Mouse (Mus musculus) hindbrain, embryonic 13.5 days (tissue): ENCODE measurements around the gene Gna12. TPM values are rescaled to one million over a fixed set of nuclear protein-coding genes. Genes with fewer than 3 reads are reported as not detected.

Experiments
- ATAC-seq: fragments of 200-750 bp; cut with Nextera tagmentation; 2 replicates; pipeline ENCODE4 v1.8.0; 2017; ENCODE audit warnings: moderate TSS enrichment; ENCODE audit not compliant: low FRiP score
- H3K27ac ChIP-seq: fragments of 300-500 bp; sonication (generic); 2 replicates; pipeline ENCODE4 v1.5.1; 2015; ENCODE audit warnings: inconsistent platforms, mild to moderate bottlenecking, moderate library complexity
- H3K27me3 ChIP-seq: fragments of 300-500 bp; sonication (generic); 2 replicates; pipeline ENCODE4 v1.6.1; 2015; ENCODE audit warnings: mild to moderate bottlenecking, inconsistent platforms
- H3K36me3 ChIP-seq: fragments of 300-500 bp; sonication (generic); 2 replicates; pipeline ENCODE4 v1.6.1; 2015; ENCODE audit warnings: mild to moderate bottlenecking, inconsistent platforms
- H3K4me1 ChIP-seq: fragments of 300-500 bp; sonication (generic); replicated peaks from 2 replicates; pipeline ENCODE4 v1.6.1; 2015; ENCODE audit warnings: inconsistent platforms
- H3K4me2 ChIP-seq: fragments of 300-500 bp; sonication (generic); 2 replicates; pipeline ENCODE4 v1.6.1; 2015; ENCODE audit warnings: inconsistent platforms, mild to moderate bottlenecking, moderate library complexity
- H3K4me3 ChIP-seq: fragments of 300-500 bp; sonication (generic); 2 replicates; pipeline ENCODE4 v1.5.1; 2015; ENCODE audit warnings: mild to moderate bottlenecking, inconsistent platforms
- H3K9ac ChIP-seq: fragments of 300-500 bp; sonication (generic); 2 replicates; pipeline ENCODE4 v1.6.1; 2015; ENCODE audit warnings: mild to moderate bottlenecking, inconsistent platforms
- H3K9me3 ChIP-seq: fragments of 300-500 bp; sonication (generic); 2 replicates; pipeline ENCODE4 v1.6.1; 2016; ENCODE audit warnings: inconsistent platforms
- WGBS: fragments of 180-500 bp; shearing (Covaris S2); methylation state at CpG from one replicate; pipeline ENCODE4 v1.1.7; 2015; 5-methylcytosine and 5-hydroxymethylcytosine counted together
- polyA plus RNA-seq: library from polyadenylated mRNA; unstranded; fragments of >200 nt; fragmentation: Nextera tagmentation; extraction: Ambion mirVana; gene quantifications from 2 replicates; pipeline ENCODE4 v1.2.1, GENCODE M21; 2015

Gene Gna12
- polyA plus RNA-seq, 1 experiment from 2014 or later = 12.1 TPM

GRCm38 (mm10) chr5:140854700-140855099 is 24.5 kb upstream of the Gna12 start:
- WGBS = 81% methylated on average over 4 of the region's 4 CpGs

GRCm38 (mm10) chr5:140853723-140854122 is 23.5 kb upstream of the Gna12 start:
- Histone ChIP-seq H3K4me3 (no peak overlapping the region), H3K36me3 (no peaks in the 10 kb centered on the region), H3K9me3 (no peaks in the 10 kb centered on the region; the same call in 1 of the 2 replicates), H3K4me2 (no peak overlapping the region), H3K27me3 (no peaks in the 10 kb centered on the region), H3K9ac (no peak overlapping the region), H3K27ac (no peak overlapping the region), H3K4me1 (peaks cover 8% of the 10 kb centered on the region)
- WGBS = 81% methylated on average over 5 of the region's 5 CpGs
- no peak for ATAC-seq

More at GRCm38 (mm10) chr5:140854700-140855099, 24.5 kb upstream of the Gna12 start:
- no peak for ATAC-seq
- Histone ChIP-seq H3K27me3 (no peaks in the 10 kb centered on the region), H3K27ac (no peak overlapping the region), H3K9ac (no peak overlapping the region), H3K4me1 (peaks cover 8% of the 10 kb centered on the region), H3K4me2 (no peak overlapping the region), H3K36me3 (no peaks in the 10 kb centered on the region), H3K4me3 (no peak overlapping the region), H3K9me3 (no peaks in the 10 kb centered on the region; the same call in 1 of the 2 replicates)

GRCm38 (mm10) chr5:140852435-140852996 is 22.3 kb upstream of the Gna12 start:
- H3K36me3 ChIP-seq = no peaks in the 10 kb centered on the region
- H3K4me2 ChIP-seq = no peak overlapping the region
- no peaks in the 10 kb centered on the region; the same call in 1 of the 2 replicates for H3K9me3 ChIP-seq
- H3K27ac ChIP-seq = no peak overlapping the region
- no peaks in the 10 kb centered on the region for H3K27me3 ChIP-seq
- peaks cover 9% of the 10 kb centered on the region for H3K4me1 ChIP-seq
- no peak overlapping the region for H3K4me3 ChIP-seq
- no peak overlapping the region for H3K9ac ChIP-seq
- 78% methylated on average over 12 of the region's 12 CpGs for WGBS
- ATAC-seq = no peak

- Histone ChIP-seq H3K4me3 (no peak overlapping the region), H3K27ac (peak overlapping the region; percentile 72; the same call in 1 of the 2 replicates), H3K36me3 (no peaks in the 10 kb centered on the region), H3K9me3 (no peaks in the 10 kb centered on the region; the same call in 1 of the 2 replicates), H3K4me2 (no peak overlapping the region), H3K4me1 (peaks cover 3% of the 10 kb centered on the region; the same call in 1 of the 2 replicates), H3K27me3 (0 out of 2 replicates have a peak, but pooled peaks cover 5% of the 10 kb centered on the region), H3K9ac (no peak overlapping the region)
- WGBS = 6% methylated on average over 5 of the region's 5 CpGs
- peak; percentile 54 for ATAC-seq
These were observed 17.1 kb upstream of the Gna12 start for GRCm38 (mm10) chr5:140847300-140847729.

- Histone ChIP-seq H3K27ac (no peak overlapping the region), H3K4me1 (no peaks in the 10 kb centered on the region), H3K36me3 (no peaks in the 10 kb centered on the region), H3K4me2 (no peak overlapping the region), H3K9ac (no peak overlapping the region), H3K4me3 (no peak overlapping the region), H3K27me3 (0 out of 2 replicates have a peak, but pooled peaks cover 5% of the 10 kb centered on the region), H3K9me3 (no peaks in the 10 kb centered on the region)
- WGBS = 79% methylated on average over 4 of the region's 4 CpGs
- no peak for ATAC-seq
These were observed 11.7 kb upstream of the Gna12 start for GRCm38 (mm10) chr5:140841942-140842341.

- Histone ChIP-seq H3K27ac (no peak overlapping the region), H3K9me3 (no peaks in the 10 kb centered on the region), H3K4me1 (peaks cover 41% of the 10 kb centered on the region), H3K9ac (no peak overlapping the region), H3K4me2 (peak overlapping the region; percentile 44), H3K4me3 (no peak overlapping the region; the same call in 1 of the 2 replicates), H3K27me3 (no peaks in the 10 kb centered on the region), H3K36me3 (no peaks in the 10 kb centered on the region)
- WGBS = 82% methylated on average over 8 of the region's 8 CpGs
- no peak for ATAC-seq
These were observed 817 bp upstream of the Gna12 start for GRCm38 (mm10) chr5:140831064-140831431.

- peaks cover 44% of the 10 kb centered on the region for H3K4me1 ChIP-seq
- ATAC-seq = no peak
- H3K4me3 ChIP-seq = peak overlapping the region; percentile 66
- H3K27ac ChIP-seq = peak overlapping the region; percentile 83
- H3K9ac ChIP-seq = peak overlapping the region; percentile 89
- no peaks in the 10 kb centered on the region for H3K9me3 ChIP-seq
- H3K27me3 ChIP-seq = no peaks in the 10 kb centered on the region
- WGBS = under 1% methylated on average over 56 of the region's 58 CpGs
- peak overlapping the region; percentile 92 for H3K4me2 ChIP-seq
- peaks cover 8% of the 10 kb centered on the region; the same call in 1 of the 2 replicates for H3K36me3 ChIP-seq
These were observed 328 bp downstream of the Gna12 start for GRCm38 (mm10) chr5:140829911-140830294.

GRCm38 (mm10) chr5:140829081-140829910 is 935 bp downstream of the Gna12 start:
- Histone ChIP-seq H3K9me3 (no peaks in the 10 kb centered on the region), H3K4me3 (peak overlapping the region; percentile 66), H3K4me2 (peak overlapping the region; percentile 92), H3K9ac (peak overlapping the region; percentile 89), H3K4me1 (peaks cover 44% of the 10 kb centered on the region), H3K27ac (peak overlapping the region; percentile 83; the same call in 1 of the 2 replicates), H3K27me3 (no peaks in the 10 kb centered on the region), H3K36me3 (peaks cover 11% of the 10 kb centered on the region)
- WGBS = 37% methylated on average over 18 of the region's 18 CpGs
- ATAC-seq = peak; percentile 7; the same call in 1 of the 2 replicates

GRCm38 (mm10) chr5:140828363-140828762 is 1.9 kb downstream of the Gna12 start:
- Histone ChIP-seq H3K9me3 (no peaks in the 10 kb centered on the region), H3K9ac (peak overlapping the region; percentile 52)
- WGBS = 70% methylated on average over 2 of the region's 2 CpGs

GRCm38 (mm10) chr5:140827896-140828295 is 2.3 kb downstream of the Gna12 start:
- Histone ChIP-seq H3K27ac (no peak overlapping the region), H3K4me1 (peaks cover 44% of the 10 kb centered on the region), H3K4me2 (peak overlapping the region; percentile 92), H3K9me3 (no peaks in the 10 kb centered on the region), H3K9ac (peak overlapping the region; percentile 52), H3K4me3 (peak overlapping the region; percentile 66), H3K27me3 (no peaks in the 10 kb centered on the region), H3K36me3 (peaks cover 11% of the 10 kb centered on the region)
- WGBS = 80% methylated on average over 8 of the region's 8 CpGs
- ATAC-seq = no peak

More at GRCm38 (mm10) chr5:140828363-140828762, 1.9 kb downstream of the Gna12 start:
- Histone ChIP-seq H3K4me3 (peak overlapping the region; percentile 66), H3K27me3 (no peaks in the 10 kb centered on the region), H3K4me2 (peak overlapping the region; percentile 92), H3K4me1 (peaks cover 44% of the 10 kb centered on the region), H3K36me3 (peaks cover 11% of the 10 kb centered on the region), H3K27ac (no peak overlapping the region)
- no peak for ATAC-seq

GRCm38 (mm10) chr5:140827413-140827812 is 2.8 kb downstream of the Gna12 start:
- Histone ChIP-seq H3K9ac (peak overlapping the region; percentile 52; the same call in 1 of the 2 replicates), H3K9me3 (no peaks in the 10 kb centered on the region), H3K4me3 (no peak overlapping the region), H3K4me2 (peak overlapping the region; percentile 92), H3K27ac (no peak overlapping the region), H3K27me3 (no peaks in the 10 kb centered on the region), H3K4me1 (peaks cover 46% of the 10 kb centered on the region), H3K36me3 (peaks cover 11% of the 10 kb centered on the region)
- WGBS = 69% methylated on average over 2 of the region's 2 CpGs
- ATAC-seq = no peak

- H3K4me3 ChIP-seq = no peak overlapping the region
- H3K27me3 ChIP-seq = no peaks in the 10 kb centered on the region
- WGBS = 29% methylated on average over 1 of the region's 1 CpGs
- no peaks in the 10 kb centered on the region for H3K9me3 ChIP-seq
- peak overlapping the region; percentile 52; the same call in 1 of the 2 replicates for H3K9ac ChIP-seq
- ATAC-seq = no peak
- H3K4me2 ChIP-seq = peak overlapping the region; percentile 92
- peaks cover 11% of the 10 kb centered on the region for H3K36me3 ChIP-seq
- H3K27ac ChIP-seq = no peak overlapping the region; the same call in 1 of the 2 replicates
- peaks cover 51% of the 10 kb centered on the region for H3K4me1 ChIP-seq
These were observed 3.4 kb downstream of the Gna12 start for GRCm38 (mm10) chr5:140826796-140827195.
